12 mouse cellular contexts compared by ENCODE assay signal in the genomic region with DNA sequence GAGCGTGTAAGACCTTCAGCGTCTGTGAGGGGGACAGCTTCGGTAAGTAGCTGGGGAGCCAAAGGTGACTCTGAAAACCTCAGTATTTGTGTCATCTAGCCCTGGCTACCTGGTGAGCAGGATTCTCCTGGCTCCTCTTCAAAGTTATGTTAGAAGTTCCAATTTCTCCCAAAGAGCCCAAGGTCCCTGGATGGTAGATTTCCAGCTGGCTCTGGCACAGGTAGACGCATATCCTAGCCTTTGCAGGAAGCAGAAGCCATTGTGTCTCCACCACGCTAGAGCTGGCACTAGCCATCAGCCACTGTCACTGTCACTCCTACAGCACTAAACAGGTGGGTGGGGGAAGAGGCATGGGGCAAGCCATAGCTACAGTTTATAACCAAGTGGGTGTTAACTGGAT.
DNase-seq lines count a peak whose midpoint lies in the region.
"Had no signal": no experiment of that assay in that cellular context is flagged by ENCODE, and none has a peak within 500 bp of the region (broad histone marks: within the 10 kb centered on the region; RNA-seq: fewer than 3 reads in every experiment).

No protein-coding gene starts in this region.

- peak; percentile 63 for DNase-seq in cerebellum, adult 11-12 months
- DNase-seq in cerebellum, adult 8-10 months, result no peak
- DNase-seq in cerebellum, adult 9-10 months, result peak; percentile 71
- DNase-seq in cerebellum, postnatal 14 days, result no peak
- DNase-seq in cerebellum, postnatal 25 days, result peak; percentile 50 to 56
- DNase-seq in cerebellum, postnatal 10 days, result no peak
- DNase-seq in brain, adult 2 months (ENCODE audit: low read depth, low spot score), result peak; percentile 51
- DNase-seq: adrenal gland, adult 8-10 months; adrenal gland, postnatal 14 days; adrenal gland, postnatal 36 days; B cell, adult 2 months; embryo, embryonic 11 days had no signal

Comparison
In these comparisons a context has a peak if more than half of its experiments do, and no peak if none do; other contexts are left out.
1. DNase-seq: peak in cerebellum, adult 11-12 months (single experiment), cerebellum, adult 9-10 months (single experiment), cerebellum, postnatal 25 days (2 of 2) and brain, adult 2 months (single experiment); none in cerebellum, adult 8-10 months (single experiment), cerebellum, postnatal 14 days (0 of 2) and cerebellum, postnatal 10 days (0 of 2).